Mouse (Mus musculus) liver, embryonic 11.5 days (tissue): ENCODE data around the gene Clca3a2. TPM values are rescaled to one million over a fixed set of nuclear protein-coding genes. Genes with fewer than 3 reads are reported as not detected.
A peak's percentile ranks its signal among the peaks of the same experiment; 100 is the strongest.
"Not testable (repeated sequence)": the region's sequence is repeated elsewhere in the genome, so short reads cannot be mapped to it uniquely, and the experiment has no call there.

ENCODE experiments used
- ATAC-seq: fragments of 200-750 bp; cut with Nextera tagmentation; replicated peaks from 2 replicates; pipeline ENCODE4 v1.8.0; 2017; ENCODE audit warnings: moderate number of reproducible peaks, mild to moderate bottlenecking, moderate TSS enrichment, moderate library complexity; ENCODE audit not compliant: low FRiP score
- DNase-seq: peaks from one replicate; pipeline ENCODE4 v3.0.0-alpha.2; 2017; ENCODE audit warnings: low spot score
- H3K27ac ChIP-seq: fragments of 300-500 bp; sonication (generic); 2 replicates; pipeline ENCODE4 v1.5.1; 2014; ENCODE audit warnings: mild to moderate bottlenecking, low read depth, low read length, control low read depth
- H3K27me3 ChIP-seq: fragments of 300-500 bp; sonication (generic); replicated peaks from 2 replicates; pipeline ENCODE4 v1.6.1; 2014; ENCODE audit warnings: low read length, mixed read lengths; ENCODE audit not compliant: control insufficient read depth, insufficient read depth
- H3K36me3 ChIP-seq: fragments of 300-500 bp; sonication (generic); 2 replicates; pipeline ENCODE4 v1.6.1; 2014; ENCODE audit warnings: mild to moderate bottlenecking, low read length, moderate library complexity, mixed read lengths; ENCODE audit not compliant: control insufficient read depth, insufficient read depth
- H3K4me1 ChIP-seq: fragments of 300-500 bp; sonication (generic); replicated peaks from 2 replicates; pipeline ENCODE4 v1.6.1; 2014; ENCODE audit warnings: low read length, mixed read lengths; ENCODE audit not compliant: control insufficient read depth, insufficient read depth
- H3K4me2 ChIP-seq: fragments of 300-500 bp; sonication (generic); 2 replicates; pipeline ENCODE4 v1.6.1; 2014; ENCODE audit warnings: mild to moderate bottlenecking, control low read depth, moderate library complexity
- H3K4me3 ChIP-seq: fragments of 300-500 bp; sonication (generic); 2 replicates; pipeline ENCODE4 v1.5.1; 2014; ENCODE audit warnings: low read depth, low read length, control low read depth
- H3K9ac ChIP-seq: fragments of 300-500 bp; sonication (generic); 2 replicates; pipeline ENCODE4 v1.6.1; 2014; ENCODE audit warnings: low read depth, low read length, control low read depth
- H3K9me3 ChIP-seq: fragments of 300-500 bp; sonication (generic); 2 replicates; pipeline ENCODE4 v1.6.1; 2016; ENCODE audit warnings: low read length, inconsistent platforms, mixed read lengths; ENCODE audit not compliant: control insufficient read depth
- WGBS: fragments of 180-500 bp; shearing (Covaris S2); extraction: QIAGEN DNeasy Blood & Tissue Kit; methylation state at CpG from one replicate; pipeline ENCODE4 v1.1.7; 2014; 5-methylcytosine and 5-hydroxymethylcytosine counted together
- polyA plus RNA-seq: library from polyadenylated mRNA; unstranded; fragments of >200 nt; fragmentation: Nextera tagmentation; extraction: Ambion mirVana; gene quantifications from 2 replicates; pipeline ENCODE4 v1.2.1, GENCODE M21; 2014

The Clca3a2 gene
- polyA plus RNA-seq, 1 experiment from 2014 or later: 0.18 TPM

DNA sequence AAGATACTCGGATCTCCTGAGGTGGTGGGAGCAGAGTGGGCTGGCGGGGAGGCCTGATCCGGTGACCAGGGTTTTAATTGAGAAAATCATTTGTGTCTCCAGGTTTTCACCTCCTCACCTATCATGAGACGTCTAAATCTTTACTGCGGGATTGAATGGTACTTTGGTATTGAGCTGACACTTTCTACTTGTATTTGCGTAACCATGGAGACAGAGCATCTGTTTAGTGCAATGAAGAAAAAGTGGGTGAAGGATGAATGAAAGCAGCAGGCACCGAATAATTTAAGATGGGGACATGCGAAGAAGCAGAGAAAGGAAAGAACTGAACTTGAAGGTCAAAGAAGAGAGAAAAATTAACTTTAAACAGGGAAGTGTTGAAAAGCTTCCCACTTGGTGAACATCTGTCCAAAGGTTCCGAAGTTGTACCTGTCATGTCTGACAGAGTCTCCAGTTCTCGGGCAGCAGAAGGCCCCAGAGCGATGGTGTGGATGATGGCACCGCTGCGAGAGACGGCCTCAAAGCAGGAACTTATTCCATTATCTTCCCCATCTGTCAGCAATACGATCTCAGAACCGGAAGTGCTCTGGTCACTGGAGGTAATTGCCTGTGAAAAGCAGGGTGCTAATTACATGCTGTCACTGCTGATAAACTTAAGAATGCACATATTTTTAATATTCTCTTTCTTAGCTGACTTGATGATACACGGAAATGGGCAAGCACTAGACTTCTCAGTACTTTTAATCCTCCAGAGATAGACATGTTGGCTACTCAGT, 11.0 kb downstream of the Clca3a2 start:
- H3K36me3 ChIP-seq, ATAC-seq, H3K4me3 ChIP-seq, H3K9ac ChIP-seq, DNase-seq, H3K4me1 ChIP-seq, H3K27me3 ChIP-seq, H3K4me2 ChIP-seq, H3K27ac ChIP-seq, H3K9me3 ChIP-seq: not testable (repeated sequence)
- WGBS: 57% methylated on average over 13 of the region's 17 CpGs

DNA sequence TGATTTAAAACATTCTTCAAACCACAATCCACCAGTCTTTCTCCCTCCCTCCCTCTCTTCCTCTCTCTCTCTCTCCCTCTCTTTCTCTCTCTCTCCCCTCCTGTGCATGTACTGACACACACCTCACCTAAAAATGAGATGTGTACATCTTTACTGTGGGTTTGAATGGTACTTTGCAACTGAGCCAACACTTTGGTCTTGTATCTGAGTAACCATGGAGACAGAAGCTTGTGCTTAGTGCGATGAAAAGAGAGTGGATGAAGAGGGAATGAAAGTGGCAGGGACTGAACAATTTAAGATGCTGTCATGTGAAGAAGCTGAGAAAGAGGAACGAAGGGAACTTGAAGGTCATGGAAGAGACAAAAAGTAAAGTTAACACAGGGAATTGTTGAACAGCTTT, 12.7 kb downstream of the Clca3a2 start:
- not testable (repeated sequence) for H3K4me2 ChIP-seq, H3K36me3 ChIP-seq, DNase-seq, H3K27ac ChIP-seq, H3K9me3 ChIP-seq, H3K4me3 ChIP-seq, ATAC-seq, H3K27me3 ChIP-seq, H3K4me1 ChIP-seq, H3K9ac ChIP-seq
- 70% methylated on average over 2 of the region's 2 CpGs for WGBS

DNA sequence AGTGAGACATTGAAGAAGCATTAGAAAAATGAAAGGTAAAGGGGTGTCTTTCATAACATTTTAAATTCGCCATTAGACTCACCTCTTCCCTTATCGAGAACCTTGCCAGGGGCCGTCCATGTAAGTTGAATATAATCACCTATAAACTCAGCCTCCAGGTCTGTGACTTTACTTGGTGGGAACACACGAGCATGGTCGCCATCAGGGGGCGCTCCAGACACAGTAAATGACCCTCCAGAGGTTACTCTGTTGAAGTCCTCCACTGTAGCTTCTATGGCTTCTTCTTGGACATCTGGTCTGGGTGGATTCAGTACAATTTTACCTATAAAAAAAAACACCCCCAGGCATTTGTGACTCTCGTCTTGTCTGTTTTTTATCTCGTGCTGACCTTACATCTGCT, 17.4 kb downstream of the Clca3a2 start:
- ATAC-seq: peak; percentile 57; the same call in 1 of the 2 replicates
- peak; percentile 37 for DNase-seq
- WGBS: 25% methylated on average over 8 of the region's 8 CpGs

DNA sequence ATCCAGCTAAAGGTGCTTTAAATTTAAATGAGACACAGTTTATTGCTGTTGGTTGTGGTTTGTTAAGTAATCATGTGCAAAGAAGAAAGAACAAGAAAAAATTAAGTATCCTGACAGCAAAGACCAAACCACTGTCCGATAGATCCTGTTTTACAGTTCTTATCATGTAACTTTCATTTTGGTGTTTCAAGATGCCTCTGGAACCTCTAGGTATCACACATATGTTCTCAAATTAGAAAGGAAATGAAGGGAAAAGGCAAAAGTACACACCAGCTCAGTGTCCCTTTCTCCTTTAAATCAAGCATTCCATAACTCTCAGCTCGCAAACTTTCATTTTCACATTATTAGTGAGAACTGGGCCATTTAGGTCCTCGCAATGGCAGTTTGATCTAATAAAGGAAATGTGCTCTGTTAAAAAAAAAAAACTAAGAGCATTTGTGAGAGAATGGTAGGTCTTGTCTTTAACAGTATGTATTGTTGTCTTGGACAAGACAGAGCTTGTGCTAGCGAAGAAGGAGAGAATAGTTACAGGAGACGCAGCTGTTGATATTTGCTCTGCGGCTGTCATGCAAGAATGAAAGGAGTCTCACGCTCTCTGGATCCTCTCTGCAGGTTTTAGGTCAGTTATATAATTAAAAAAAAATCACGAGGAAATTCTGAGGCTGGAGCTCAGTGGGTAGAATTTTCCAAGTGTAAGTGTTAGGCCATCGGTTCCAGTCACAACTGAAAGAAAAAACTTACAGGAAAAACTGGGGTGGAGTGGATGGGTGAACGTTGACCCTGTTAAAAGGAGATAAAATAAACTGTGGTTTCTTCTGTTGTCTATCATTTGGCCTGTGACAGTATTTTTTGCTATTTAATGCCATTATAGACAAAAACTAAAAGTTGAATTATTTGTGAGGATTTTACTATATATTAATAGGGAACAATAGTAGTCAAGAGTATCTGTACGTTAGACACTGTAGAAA, 33.8 kb downstream of the Clca3a2 start:
- WGBS: 76% methylated on average over 11 of the region's 11 CpGs
- no peaks in the 10 kb centered on the region for H3K9me3 ChIP-seq
- DNase-seq: no peak
- H3K27me3 ChIP-seq: no peaks in the 10 kb centered on the region
- no peak overlapping the region for H3K9ac ChIP-seq
- ATAC-seq: 0 out of 2 replicates have a peak, but pooled peaks have one; percentile 57
- H3K4me3 ChIP-seq: no peak overlapping the region
- H3K4me2 ChIP-seq: no peak overlapping the region
- H3K4me1 ChIP-seq: no peaks in the 10 kb centered on the region
- no peak overlapping the region for H3K27ac ChIP-seq
- H3K36me3 ChIP-seq: no peaks in the 10 kb centered on the region

More for the DNA sequence above, 17.4 kb downstream of the Clca3a2 start:
- Histone ChIP-seq H3K27ac (no peak overlapping the region), H3K4me2 (no peak overlapping the region), H3K27me3 (no peaks in the 10 kb centered on the region), H3K9ac (no peak overlapping the region), H3K36me3 (no peaks in the 10 kb centered on the region), H3K4me1 (no peaks in the 10 kb centered on the region), H3K9me3 (no peaks in the 10 kb centered on the region), H3K4me3 (no peak overlapping the region)

DNA sequence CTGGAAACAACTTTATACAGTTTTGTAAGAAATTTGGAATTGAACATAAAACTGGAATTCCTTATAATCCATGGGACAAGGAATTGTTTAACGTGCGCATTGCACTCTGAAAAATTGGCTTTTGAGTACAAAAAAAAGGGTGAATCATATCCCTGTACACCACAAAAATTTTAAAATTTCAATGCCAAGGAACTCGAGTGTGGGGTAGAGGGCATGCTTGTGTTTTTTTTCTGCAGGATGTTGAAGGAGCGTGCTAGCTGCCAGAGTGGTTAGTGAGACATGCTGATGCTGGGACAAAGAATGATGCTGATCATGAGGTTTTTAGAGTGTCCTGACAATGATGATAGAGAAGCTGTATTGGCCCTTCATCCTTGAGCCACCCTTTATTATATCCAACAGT, 54.1 kb downstream of the Clca3a2 start:
- H3K27ac ChIP-seq: no peak overlapping the region
- ATAC-seq: no peak
- no peak overlapping the region for H3K4me3 ChIP-seq
- no peaks in the 10 kb centered on the region for H3K36me3 ChIP-seq
- 83% methylated on average over 4 of the region's 4 CpGs for WGBS
- no peaks in the 10 kb centered on the region for H3K4me1 ChIP-seq
- no peaks in the 10 kb centered on the region for H3K9me3 ChIP-seq
- no peak overlapping the region for H3K9ac ChIP-seq
- DNase-seq: no peak
- no peak overlapping the region for H3K4me2 ChIP-seq
- H3K27me3 ChIP-seq: no peaks in the 10 kb centered on the region

DNA sequence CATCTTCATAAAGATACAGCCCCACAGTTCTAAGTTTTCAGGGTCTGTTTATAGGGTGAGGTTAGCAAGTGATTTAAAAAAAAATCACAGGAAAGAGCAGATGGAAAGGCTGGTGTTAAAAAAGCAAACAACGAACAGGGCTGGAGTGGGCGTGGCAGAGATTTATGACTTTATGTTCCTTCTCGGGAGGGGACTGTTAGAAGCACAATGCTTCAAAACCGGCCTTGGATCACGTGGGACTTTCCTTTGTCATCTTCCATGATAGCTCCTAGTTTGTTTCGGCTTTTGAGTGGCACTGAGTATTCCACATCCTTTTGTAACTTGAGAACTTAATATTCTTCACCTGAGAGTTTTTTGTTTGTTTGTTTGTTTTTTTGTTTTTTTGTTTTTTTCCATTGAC, 57.8 kb downstream of the Clca3a2 start:
- no peak overlapping the region for H3K9ac ChIP-seq
- DNase-seq (no peak), ATAC-seq (no peak)
- no peak overlapping the region for H3K4me2 ChIP-seq
- H3K4me3 ChIP-seq: no peak overlapping the region
- no peaks in the 10 kb centered on the region for H3K9me3 ChIP-seq
- H3K27me3 ChIP-seq: no peaks in the 10 kb centered on the region
- no peak overlapping the region for H3K27ac ChIP-seq
- 63% methylated on average over 6 of the region's 6 CpGs for WGBS
- no peaks in the 10 kb centered on the region for H3K36me3 ChIP-seq
- H3K4me1 ChIP-seq: no peaks in the 10 kb centered on the region

DNA sequence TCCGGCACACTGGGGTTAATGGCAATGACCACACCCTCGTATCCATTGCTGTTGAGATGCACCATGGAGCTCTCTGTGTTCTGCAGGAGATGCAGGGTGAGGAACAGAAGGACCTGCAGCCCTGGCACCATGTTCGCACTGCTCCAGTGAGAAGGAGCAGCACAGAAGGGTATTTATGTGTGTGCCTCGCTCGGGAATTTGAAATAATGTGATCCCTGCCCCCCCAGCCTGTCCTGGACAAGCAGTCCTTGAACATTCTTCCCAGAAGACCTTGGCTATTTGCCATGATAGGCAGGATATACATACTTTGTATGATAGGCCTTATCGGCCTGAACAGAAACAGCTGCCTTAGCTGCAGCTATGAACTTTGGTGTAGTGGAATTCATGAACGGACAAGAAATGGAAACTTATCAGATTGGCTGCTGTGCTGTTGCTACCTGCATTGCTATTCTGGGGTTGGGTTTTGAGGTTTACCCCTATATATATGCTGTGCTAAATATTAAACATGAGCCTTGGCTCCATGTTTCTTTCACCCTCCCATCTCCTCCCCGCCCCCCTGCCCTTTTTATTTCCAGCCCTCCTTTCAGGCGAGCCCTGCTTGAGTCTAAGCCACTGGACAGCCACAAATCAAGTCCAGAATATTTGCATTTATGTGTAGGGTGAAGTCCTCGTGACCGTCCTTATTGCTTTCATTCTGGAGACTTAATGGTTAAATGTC, 58.5 kb downstream of the Clca3a2 start, which contains the start of gene Clca3a1:
TSS of gene Clca3a1 (minus strand) at position 386 of the 718 bp plus-strand sequence.
- Histone ChIP-seq H3K4me2 (no peak within 1 kb of the TSS), H3K4me3 (no peak within 1 kb of the TSS), H3K27me3 (no peaks in the 10 kb centered on the region), H3K9me3 (no peaks in the 10 kb centered on the region), H3K27ac (no peak within 1 kb of the TSS), H3K36me3 (no peaks in the 10 kb centered on the region), H3K4me1 (no peaks in the 10 kb centered on the region), H3K9ac (no peak within 1 kb of the TSS)
- ATAC-seq (peak; percentile 68), DNase-seq (no peak)
- 66% methylated on average over 10 of the region's 11 CpGs for whole genome bisulfite sequencing

DNA sequence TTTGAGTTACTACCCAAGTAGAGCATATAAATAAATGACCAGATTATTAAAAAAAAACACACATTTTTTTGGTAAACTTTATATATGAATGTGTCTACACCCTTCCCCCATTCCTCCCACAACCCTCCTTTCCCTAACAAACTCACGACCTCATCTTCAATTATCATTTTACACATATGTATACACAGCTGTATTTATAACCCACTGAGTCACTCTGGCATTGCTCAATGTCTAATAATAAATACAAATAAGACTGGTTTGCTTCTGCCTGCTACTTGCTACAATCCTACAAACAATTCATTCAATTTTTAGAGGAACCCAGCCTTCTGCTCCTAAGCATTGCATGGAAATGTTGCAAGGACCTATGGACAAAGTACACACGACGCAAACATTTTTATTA, 59.6 kb downstream of the Clca3a2 start:
- Histone ChIP-seq H3K9me3 (no peaks in the 10 kb centered on the region), H3K27ac (no peak overlapping the region), H3K9ac (no peak overlapping the region), H3K4me2 (no peak overlapping the region), H3K27me3 (no peaks in the 10 kb centered on the region), H3K36me3 (no peaks in the 10 kb centered on the region), H3K4me1 (no peaks in the 10 kb centered on the region), H3K4me3 (no peak overlapping the region)
- 75% methylated on average over 3 of the region's 3 CpGs for WGBS
- DNase-seq (no peak), ATAC-seq (no peak)
